Mouse (Mus musculus) spleen, postnatal 14 days (tissue): ENCODE measurements at regions not wholly inside any gene's neighbourhood (a gene's known extent, or its start where the extent isn't known, plus 50 kb on each side); places are given as distances from the start of the nearest gene placed in this dataset.
A peak's percentile ranks its signal among the peaks of the same experiment; 100 is the strongest.

ENCODE experiments used
- DNase-seq, 2 experiments: peaks; one replicate each; pipeline ENCODE4 v3.0.0; 2021 to 2022; ENCODE audit warnings: low spot score in 2 of 2

- DNase-seq = no peak
These were observed 142.5 kb downstream of the Cdc5l start for GRCm38 (mm10) chr17:45291052-45291451.

- DNase-seq = no peak
These were observed 147.8 kb downstream of the Cdc5l start for GRCm38 (mm10) chr17:45285621-45286189.

GRCm38 (mm10) chr17:45281554-45281953 lies 152.0 kb downstream of the Cdc5l start:
- DNase-seq = no peak

- no peak for DNase-seq
These were observed 153.7 kb downstream of the Cdc5l start for GRCm38 (mm10) chr17:45279811-45280205.

GRCm38 (mm10) chr17:45279075-45279810 lies 154.3 kb downstream of the Cdc5l start:
- DNase-seq = no peak

GRCm38 (mm10) chr17:45277516-45277915 lies 156.0 kb downstream of the Cdc5l start:
- no peak for DNase-seq

GRCm38 (mm10) chr17:45276686-45277405 lies 156.7 kb downstream of the Cdc5l start:
- DNase-seq = no peak

GRCm38 (mm10) chr17:45274894-45275293 lies 158.6 kb downstream of the Cdc5l start:
- DNase-seq = no peak

GRCm38 (mm10) chr17:45266776-45267175 lies 166.8 kb downstream of the Cdc5l start:
- no peak for DNase-seq

- DNase-seq = no peak
These were observed 167.9 kb downstream of the Cdc5l start for GRCm38 (mm10) chr17:45265587-45265986.

GRCm38 (mm10) chr17:45264434-45264833 lies 169.1 kb downstream of the Cdc5l start:
- no peak for DNase-seq

- DNase-seq = no peak
These were observed 173.1 kb downstream of the Cdc5l start for GRCm38 (mm10) chr17:45260421-45260820.

- no peak for DNase-seq
These were observed 175.5 kb downstream of the Cdc5l start for GRCm38 (mm10) chr17:45258007-45258406.

- DNase-seq = no peak
These were observed 180.8 kb downstream of the Cdc5l start for GRCm38 (mm10) chr17:45252593-45253230.

- DNase-seq = peak; percentile 15 to 46
These were observed 182.4 kb downstream of the Cdc5l start for GRCm38 (mm10) chr17:45251034-45251730.

GRCm38 (mm10) chr17:45250450-45250849 lies 183.1 kb downstream of the Cdc5l start:
- DNase-seq = no peak

- DNase-seq = no peak
These were observed 186.1 kb downstream of the Cdc5l start for GRCm38 (mm10) chr17:45247142-45248137.

GRCm38 (mm10) chr17:45244870-45245269 lies 188.7 kb downstream of the Cdc5l start:
- no peak for DNase-seq

- DNase-seq = no peak
These were observed 190.4 kb downstream of the Cdc5l start for GRCm38 (mm10) chr17:45243103-45243502.

GRCm38 (mm10) chr17:45242076-45242475 lies 191.5 kb downstream of the Cdc5l start:
- no peak for DNase-seq
